Mouse (Mus musculus) left cerebral cortex, postnatal 36 days (tissue): Measurements from ENCODE around the gene Irgc1. TPM values are rescaled to one million over a fixed set of nuclear protein-coding genes. Genes with fewer than 3 reads are reported as not detected.

Source experiments
- DNase-seq, 2 experiments: peaks; one replicate each; pipeline ENCODE4 v3.0.0; 2021 to 2022; ENCODE audit warnings: low spot score in 2 of 2, mixed read lengths in 1 of 2
- intact Hi-C: fragments of 180-260 bp; cut with DNase I; formaldehyde crosslinking; loops from one replicate; pipeline ENCODE4 v1.15.1; 2025
- total RNA-seq, 2 experiments: library from RNA; stranded (reverse); gene quantifications; 2 replicates each; pipeline ENCODE4 v1.2.3; 2021

Irgc1 gene
- total RNA-seq, 2 experiments from 2014 or later = 0.42 to 0.72 TPM

GRCm38 (mm10) chr7:24446697-24447340 is 5.3 kb downstream of the Irgc1 start:
- intact Hi-C loops = no loop called here
- DNase-seq = peak; percentile 66 to 68

- peak in 1 of 2 experiments; percentile 28 for DNase-seq
- intact Hi-C loops = loop anchor here (2.0 kb wide), 1 partner anchor 35 kb away; no protein-coding TSS in a partner anchor
These were observed 6.7 kb downstream of the Irgc1 start for GRCm38 (mm10) chr7:24445266-24445926.

GRCm38 (mm10) chr7:24442313-24442712 is 9.8 kb downstream of the Irgc1 start:
- no peak for DNase-seq
- intact Hi-C loops = no loop called here

- intact Hi-C loops = no loop called here
- no peak for DNase-seq
These were observed 10.3 kb downstream of the Irgc1 start for GRCm38 (mm10) chr7:24441785-24442184.

- DNase-seq = no peak
- intact Hi-C loops = no loop called here
These were observed 12.2 kb downstream of the Irgc1 start for GRCm38 (mm10) chr7:24439891-24440290.

- intact Hi-C loops = no loop called here
- DNase-seq = no peak
These were observed 12.9 kb downstream of the Irgc1 start for GRCm38 (mm10) chr7:24439191-24439590.

- DNase-seq = peak; percentile 71 to 80
- intact Hi-C loops = no loop called here
These were observed 14.1 kb downstream of the Irgc1 start for GRCm38 (mm10) chr7:24437981-24438380.

GRCm38 (mm10) chr7:24435305-24435704 is 16.8 kb downstream of the Irgc1 start:
- no peak for DNase-seq
- intact Hi-C loops = no loop called here

GRCm38 (mm10) chr7:24431713-24432112 is 20.4 kb downstream of the Irgc1 start:
- intact Hi-C loops = no loop called here
- DNase-seq = no peak

- intact Hi-C loops = no loop called here
- no peak for DNase-seq
These were observed 21.3 kb downstream of the Irgc1 start for GRCm38 (mm10) chr7:24430551-24431345.

GRCm38 (mm10) chr7:24429413-24430112 is 22.5 kb downstream of the Irgc1 start:
- peak; percentile 86 to 91 for DNase-seq
- intact Hi-C loops = no loop called here

- intact Hi-C loops = no loop called here
- no peak for DNase-seq
These were observed 23.4 kb downstream of the Irgc1 start for GRCm38 (mm10) chr7:24428725-24429124.

- DNase-seq = no peak
- intact Hi-C loops = no loop called here
These were observed 24.9 kb downstream of the Irgc1 start for GRCm38 (mm10) chr7:24427168-24427567.

GRCm38 (mm10) chr7:24425919-24426318 is 26.2 kb downstream of the Irgc1 start:
- DNase-seq = no peak
- intact Hi-C loops = no loop called here

- no peak for DNase-seq
- intact Hi-C loops = no loop called here
These were observed 28.0 kb downstream of the Irgc1 start for GRCm38 (mm10) chr7:24423956-24424732.

- no peak for DNase-seq
- intact Hi-C loops = no loop called here
These were observed 28.9 kb downstream of the Irgc1 start for GRCm38 (mm10) chr7:24423107-24423763.

GRCm38 (mm10) chr7:24422251-24422650 is 29.8 kb downstream of the Irgc1 start:
- no peak for DNase-seq
- intact Hi-C loops = no loop called here

GRCm38 (mm10) chr7:24421648-24422047 is 30.4 kb downstream of the Irgc1 start:
- no peak for DNase-seq
- intact Hi-C loops = no loop called here

GRCm38 (mm10) chr7:24419579-24419978 is 32.5 kb downstream of the Irgc1 start:
- intact Hi-C loops = no loop called here
- DNase-seq = no peak
